8 mouse cellular contexts compared by ENCODE assay signal in genomic region chrX:20797681-20798080, GRCm38 (mm10). TPM values are rescaled to one million over a fixed set of nuclear protein-coding genes. Genes with fewer than 3 reads are reported as not detected.
DNase-seq lines count a peak whose midpoint lies in the region; ATAC-seq and TF ChIP-seq lines count a peak whose summit lies in the region.

Araf (plus strand) TSS chrX:20797814.

- no peaks in the 10 kb centered on the region for H3K36me3 ChIP-seq in forebrain, embryonic 11.5 days (ENCODE audit: control insufficient read depth, insufficient read depth, low read length)
- H3K36me3 ChIP-seq in limb, embryonic 12.5 days, result no peaks in the 10 kb centered on the region

- TF ChIP-seq CTCF in layer of hippocampus, adult 2 months (conservative IDR thresholded peaks at IDR 0.05), result no peak

- intact Hi-C loops in heart, postnatal 25 days (cut with DNase I), result no loop called here

- peak within 1 kb of the TSS; percentile 59 for H3K4me3 ChIP-seq in layer of hippocampus, adult 2 months
- peak within 1 kb of the TSS; percentile 36 for H3K4me3 ChIP-seq in forebrain, embryonic 11.5 days (ENCODE audit: low read depth, low read length)
- H3K4me3 ChIP-seq in limb, embryonic 12.5 days (replicated peaks), result peak within 1 kb of the TSS; percentile 44

- H3K9ac ChIP-seq in forebrain, embryonic 11.5 days (ENCODE audit: low read length), result peak within 1 kb of the TSS; percentile 66
- H3K9ac ChIP-seq in limb, embryonic 12.5 days (replicated peaks), result peak within 1 kb of the TSS; percentile 66

- no peaks in the 10 kb centered on the region for H3K27me3 ChIP-seq in forebrain, embryonic 11.5 days (ENCODE audit: control insufficient read depth, insufficient read depth, low read length)
- no peaks in the 10 kb centered on the region for H3K27me3 ChIP-seq in limb, embryonic 12.5 days

- peak within 1 kb of the TSS; percentile 53 for H3K4me2 ChIP-seq in forebrain, embryonic 11.5 days (ENCODE audit: low read depth, low read length, severe bottlenecking)
- H3K4me2 ChIP-seq in limb, embryonic 12.5 days, result peak within 1 kb of the TSS; percentile 50

- H3K4me1 ChIP-seq in forebrain, embryonic 11.5 days (replicated peaks; ENCODE audit: control insufficient read depth, insufficient read depth, low read length), result no peaks in the 10 kb centered on the region
- no peaks in the 10 kb centered on the region for H3K4me1 ChIP-seq in limb, embryonic 12.5 days (replicated peaks)

- peak within 1 kb of the TSS; percentile 93 for H3K27ac ChIP-seq in layer of hippocampus, adult 2 months
- H3K27ac ChIP-seq in forebrain, embryonic 11.5 days (ENCODE audit: low read depth, low read length), result peak within 1 kb of the TSS; percentile 75
- peak within 1 kb of the TSS; percentile 92 for H3K27ac ChIP-seq in limb, embryonic 12.5 days

- DNase-seq in layer of hippocampus, adult 2 months (ENCODE audit: low spot score in 2 of 2), result peak in 1 of 2 experiments; percentile 10
- DNase-seq in layer of hippocampus, adult 11-12 months (ENCODE audit: low spot score), result no peak
- peak; percentile 16 for DNase-seq in ZHBTc4 (ENCODE audit: low read depth, low spot score)
- peak; percentile 66 for DNase-seq in forebrain, embryonic 11.5 days (ENCODE audit: low spot score)
- DNase-seq in heart, postnatal 25 days (ENCODE audit: low spot score), result no peak
- DNase-seq in neural tube, embryonic 10.5 days (ENCODE audit: extremely low spot score, low spot score), result peak; percentile 50
- no peak for DNase-seq in spleen, postnatal 36 days (ENCODE audit: low spot score in 2 of 2)

- WGBS in forebrain, embryonic 11.5 days, result 30% methylated on average over 4 of the region's 7 CpGs
- 29% methylated on average over 5 of the region's 7 CpGs for WGBS in limb, embryonic 12.5 days

- H3K9me3 ChIP-seq in forebrain, embryonic 11.5 days (ENCODE audit: control insufficient read depth, low read length), result no peaks in the 10 kb centered on the region
- no peaks in the 10 kb centered on the region for H3K9me3 ChIP-seq in limb, embryonic 12.5 days

- peak; percentile 70 for ATAC-seq in forebrain, embryonic 11.5 days (replicated peaks; ENCODE audit: low FRiP score)
- peak; percentile 67; the same call in 1 of the 2 replicates for ATAC-seq in limb, embryonic 12.5 days (ENCODE audit: insufficient number of reproducible peaks, insufficient read depth, low FRiP score, low TSS enrichment, low read depth)

RNA-seq across cellular contexts. Expression of gene Araf, which starts in this region (rescaled TPM):
- total RNA-seq in layer of hippocampus, adult 2 months (2021), result 100 to 1,000 TPM; 180 to 199 TPM
- polyA plus RNA-seq in forebrain, embryonic 11.5 days (2014; fragmentation: Nextera tagmentation; extraction: Ambion mirVana), result 97.1 and 104 TPM in 2 replicates
- 10 to 100 TPM; 81.2 to 86.3 TPM for total RNA-seq in heart, postnatal 25 days (2021)
- polyA plus RNA-seq in limb, embryonic 12.5 days (2016; fragmentation: Nextera tagmentation; extraction: Ambion mirVana), result 101 and 103 TPM in 2 replicates

Comparison
In these comparisons a context has a peak if more than half of its experiments do, and no peak if none do; other contexts are left out.
1. DNase-seq: peak in ZHBTc4 (single experiment), forebrain, embryonic 11.5 days (single experiment) and neural tube, embryonic 10.5 days (single experiment); none in layer of hippocampus, adult 11-12 months (single experiment), heart, postnatal 25 days (single experiment) and spleen, postnatal 36 days (0 of 2).
2. Peak in every context shown above with its lines, with median percentiles within 50 percentile points of each other: H3K27ac ChIP-seq and H3K4me3 ChIP-seq.